Mouse (Mus musculus) stomach, embryonic 16.5 days (tissue): ENCODE measurements around the gene Kcnj10. TPM values are rescaled to one million over a fixed set of nuclear protein-coding genes. Genes with fewer than 3 reads are reported as not detected.

Experiments
- ATAC-seq: fragments of 200-750 bp; cut with Nextera tagmentation; 2 replicates; pipeline ENCODE4 v1.8.0; 2017; ENCODE audit warnings: moderate number of reproducible peaks, moderate TSS enrichment; ENCODE audit not compliant: insufficient read depth, low FRiP score
- H3K27ac ChIP-seq: fragments of 300-500 bp; sonication (generic); 2 replicates; pipeline ENCODE4 v1.5.1; 2014; ENCODE audit warnings: low read length
- H3K27me3 ChIP-seq: fragments of 300-500 bp; sonication (generic); 2 replicates; pipeline ENCODE4 v1.6.1; 2014; ENCODE audit warnings: low read length, control low read depth, mixed read lengths; ENCODE audit not compliant: control insufficient read depth, insufficient read depth
- H3K36me3 ChIP-seq: fragments of 300-500 bp; sonication (generic); 2 replicates; pipeline ENCODE4 v1.6.1; 2014; ENCODE audit warnings: low read length; ENCODE audit not compliant: control insufficient read depth, insufficient read depth
- H3K4me1 ChIP-seq: fragments of 300-500 bp; sonication (generic); 2 replicates; pipeline ENCODE4 v1.6.1; 2014; ENCODE audit warnings: low read length, control low read depth, mixed read lengths; ENCODE audit not compliant: control insufficient read depth, insufficient read depth
- H3K4me2 ChIP-seq: fragments of 300-500 bp; sonication (generic); 2 replicates; pipeline ENCODE4 v1.6.1; 2014; ENCODE audit warnings: low read depth, low read length, mixed read lengths
- H3K4me3 ChIP-seq: fragments of 300-500 bp; sonication (generic); replicated peaks from 2 replicates; pipeline ENCODE4 v1.5.1; 2014; ENCODE audit warnings: mild to moderate bottlenecking, low read length
- H3K9ac ChIP-seq: fragments of 300-500 bp; sonication (generic); 2 replicates; pipeline ENCODE4 v1.6.1; 2014; ENCODE audit warnings: low read length
- H3K9me3 ChIP-seq: fragments of 300-500 bp; sonication (generic); replicated peaks from 2 replicates; pipeline ENCODE4 v1.6.1; 2016; ENCODE audit warnings: low read length, control low read depth; ENCODE audit not compliant: control insufficient read depth
- WGBS: fragments of 180-500 bp; shearing (Covaris S2); extraction: QIAGEN DNeasy Blood & Tissue Kit; methylation state at CpG from one replicate; pipeline ENCODE4 v1.1.7; 2014; 5-methylcytosine and 5-hydroxymethylcytosine counted together
- polyA plus RNA-seq: library from polyadenylated mRNA; unstranded; fragments of >200 nt; fragmentation: Nextera tagmentation; extraction: Ambion mirVana; gene quantifications from 2 replicates; pipeline ENCODE4 v1.2.1, GENCODE M21; 2015

Kcnj10 gene
- 0.07 and 0.19 TPM in 2 replicates for polyA plus RNA-seq

DNA sequence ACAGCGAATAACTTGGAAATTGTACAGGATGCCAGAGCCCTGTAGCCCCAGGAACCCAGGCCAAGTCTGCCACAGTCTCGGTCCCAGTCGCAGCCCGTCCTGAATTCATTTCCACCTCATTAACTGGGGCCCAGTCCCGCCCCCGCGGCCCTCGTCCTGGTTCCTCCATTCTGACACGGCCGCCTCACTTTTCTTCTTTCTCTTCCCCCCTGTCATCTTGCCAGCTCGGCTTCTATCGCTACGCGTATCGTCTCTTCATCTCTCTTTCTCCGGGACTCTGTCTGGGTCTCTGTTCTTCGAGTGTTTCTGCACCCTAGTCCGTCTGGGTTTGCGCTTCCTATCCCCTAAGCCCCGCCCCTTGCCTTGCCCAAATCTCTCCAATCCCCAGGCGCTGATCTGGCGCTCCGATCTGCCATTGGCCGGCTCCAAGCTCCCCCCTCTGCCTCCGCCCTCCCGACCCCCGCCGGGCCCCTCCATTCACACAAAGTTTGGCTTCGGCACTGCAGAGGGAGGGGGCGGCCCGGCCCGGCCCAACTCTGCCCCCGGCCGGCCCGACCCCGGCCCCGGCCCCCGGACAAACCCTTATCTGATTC lies at the start of gene Kcnj10:
Gene Kcnj10 (plus strand): TSS at position 482 of the 593 bp plus-strand sequence.
- Histone ChIP-seq H3K4me1 (peaks cover 4% of the 10 kb centered on the region), H3K9me3 (no peaks in the 10 kb centered on the region), H3K27me3 (peaks cover 27% of the 10 kb centered on the region), H3K27ac (no peak within 1 kb of the TSS), H3K4me3 (peak within 1 kb of the TSS; percentile 47), H3K36me3 (no peaks in the 10 kb centered on the region), H3K9ac (peak within 1 kb of the TSS; percentile 17; the same call in 1 of the 2 replicates), H3K4me2 (peak within 1 kb of the TSS; percentile 59)
- peak; percentile 84; the same call in 1 of the 2 replicates for ATAC-seq
- WGBS = 2% methylated on average over 37 of the region's 38 CpGs

DNA sequence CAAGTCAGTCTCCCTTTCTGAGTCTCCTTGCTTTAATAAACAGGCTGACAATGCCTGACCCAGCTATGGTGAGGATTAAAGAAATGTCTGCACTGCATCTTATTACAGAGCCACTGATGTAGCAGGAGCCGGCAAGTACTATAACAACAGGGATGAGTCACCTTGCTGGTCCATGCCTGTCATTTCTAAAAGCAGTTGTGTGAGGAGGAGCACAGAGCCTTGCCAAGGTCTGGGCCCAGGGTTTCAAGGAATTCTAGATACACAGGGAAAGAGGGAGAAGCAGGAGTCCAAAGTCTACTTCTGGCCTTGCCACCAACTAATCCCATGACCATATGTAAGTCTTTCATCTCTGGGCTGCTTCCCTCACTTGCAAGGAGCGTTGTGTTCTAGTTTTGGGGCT lies 48.1 kb upstream of the Kcnj10 start:
- no peak overlapping the region for H3K9ac ChIP-seq
- no peaks in the 10 kb centered on the region for H3K27me3 ChIP-seq
- 83% methylated on average over 2 of the region's 2 CpGs for WGBS
- no peaks in the 10 kb centered on the region for H3K36me3 ChIP-seq
- H3K9me3 ChIP-seq = no peaks in the 10 kb centered on the region
- H3K27ac ChIP-seq = no peak overlapping the region
- no peak for ATAC-seq
- H3K4me3 ChIP-seq = no peak overlapping the region
- no peak overlapping the region for H3K4me2 ChIP-seq
- peaks cover 10% of the 10 kb centered on the region for H3K4me1 ChIP-seq

DNA sequence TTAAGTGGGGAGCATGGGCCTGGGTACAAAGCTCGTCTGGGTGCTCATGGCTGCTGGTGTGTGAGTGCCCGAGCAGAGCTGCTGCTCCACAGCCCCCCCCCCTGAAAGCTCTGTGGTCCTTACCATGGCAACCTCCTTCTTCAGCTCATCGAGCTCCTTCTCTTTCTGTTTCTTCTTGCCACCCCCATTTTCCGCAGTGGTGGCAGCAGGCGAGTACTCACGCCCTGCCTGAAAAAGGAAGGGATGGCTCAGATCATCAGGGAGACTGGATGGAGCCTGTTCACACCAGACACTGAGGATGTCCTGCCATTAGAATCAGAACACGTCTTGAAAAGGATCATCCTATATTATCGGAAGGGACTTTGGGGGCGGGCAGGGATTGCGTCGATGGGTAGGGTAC lies 47.6 kb upstream of the Kcnj10 start:
- ATAC-seq = no peak
- no peak overlapping the region for H3K4me3 ChIP-seq
- peaks cover 12% of the 10 kb centered on the region for H3K4me1 ChIP-seq
- H3K9me3 ChIP-seq = no peaks in the 10 kb centered on the region
- no peaks in the 10 kb centered on the region for H3K36me3 ChIP-seq
- no peak overlapping the region for H3K27ac ChIP-seq
- no peak overlapping the region for H3K4me2 ChIP-seq
- no peak overlapping the region for H3K9ac ChIP-seq
- no peaks in the 10 kb centered on the region for H3K27me3 ChIP-seq
- 88% methylated on average over 11 of the region's 11 CpGs for WGBS

DNA sequence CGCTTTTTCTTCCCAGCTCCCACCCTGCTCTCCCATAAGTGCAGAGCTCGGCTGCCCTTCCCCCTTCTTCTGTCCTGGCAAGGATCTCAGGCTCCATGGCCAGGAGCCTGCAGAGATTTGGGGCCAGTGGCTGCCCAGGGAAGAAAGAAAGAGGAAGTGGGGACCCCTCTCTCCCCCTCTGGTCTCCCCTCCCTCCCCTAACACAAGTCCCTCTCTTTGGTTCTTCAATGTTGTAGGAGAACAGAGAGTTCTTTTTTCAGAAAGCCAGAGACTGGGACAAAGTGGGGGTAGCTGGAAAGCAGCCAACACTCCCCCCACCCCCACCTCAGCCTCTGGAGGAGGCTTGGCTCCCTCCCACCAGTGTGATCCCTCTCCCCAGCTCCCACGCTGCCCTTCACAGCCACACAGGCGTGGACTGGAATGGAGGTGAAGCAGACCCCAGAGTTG lies 45.2 kb upstream of the Kcnj10 start:
- Histone ChIP-seq H3K9ac (peak overlapping the region; percentile 43; the same call in 1 of the 2 replicates), H3K36me3 (no peaks in the 10 kb centered on the region), H3K27ac (peak overlapping the region; percentile 35), H3K27me3 (no peaks in the 10 kb centered on the region), H3K4me1 (peaks cover 12% of the 10 kb centered on the region), H3K4me3 (no peak overlapping the region), H3K4me2 (peak overlapping the region; percentile 53; the same call in 1 of the 2 replicates), H3K9me3 (no peaks in the 10 kb centered on the region)
- WGBS = 33% methylated on average over 4 of the region's 4 CpGs
- 0 out of 2 replicates have a peak, but pooled peaks have one; percentile 34 for ATAC-seq

DNA sequence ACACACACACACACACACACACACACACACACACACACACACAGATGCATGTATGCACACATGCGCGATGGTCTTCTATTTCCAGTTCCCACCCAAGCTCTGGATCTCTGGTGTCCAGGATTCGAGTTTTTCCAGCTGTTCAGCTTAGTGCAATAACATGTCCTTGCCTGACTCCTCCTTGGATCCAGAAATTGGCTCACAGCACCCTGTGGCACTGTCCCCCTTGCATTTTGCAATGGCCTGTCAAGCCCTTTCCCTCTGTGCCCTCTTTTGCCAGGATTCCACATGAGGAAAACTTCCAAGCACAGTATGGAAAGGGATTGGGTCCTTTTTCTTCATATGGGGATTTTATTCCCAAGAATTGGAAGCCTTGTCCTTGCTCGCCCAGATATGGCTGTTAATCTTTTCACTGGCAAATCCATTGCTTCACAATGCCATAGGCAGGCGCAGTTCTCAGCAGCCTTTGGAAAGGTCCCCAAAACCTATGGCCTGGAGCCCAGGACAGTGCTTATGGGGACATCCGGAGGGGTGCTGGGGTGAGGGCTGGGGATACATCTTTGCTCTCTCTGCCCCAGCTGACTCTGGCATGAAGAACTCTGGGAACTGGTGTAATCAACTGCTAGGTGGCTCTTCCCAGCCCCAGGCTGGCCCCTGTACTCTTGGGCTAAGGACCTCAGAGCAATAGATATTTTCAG lies 44.0 kb upstream of the Kcnj10 start:
- peak overlapping the region; percentile 34 for H3K27ac ChIP-seq
- H3K9me3 ChIP-seq = no peaks in the 10 kb centered on the region
- ATAC-seq = no peak
- peaks cover 12% of the 10 kb centered on the region for H3K4me1 ChIP-seq
- peak overlapping the region; percentile 53 for H3K4me2 ChIP-seq
- peak overlapping the region; percentile 51 for H3K9ac ChIP-seq
- H3K36me3 ChIP-seq = no peaks in the 10 kb centered on the region
- peak overlapping the region; percentile 36 for H3K4me3 ChIP-seq
- H3K27me3 ChIP-seq = no peaks in the 10 kb centered on the region
- WGBS = 63% methylated on average over 6 of the region's 6 CpGs

DNA sequence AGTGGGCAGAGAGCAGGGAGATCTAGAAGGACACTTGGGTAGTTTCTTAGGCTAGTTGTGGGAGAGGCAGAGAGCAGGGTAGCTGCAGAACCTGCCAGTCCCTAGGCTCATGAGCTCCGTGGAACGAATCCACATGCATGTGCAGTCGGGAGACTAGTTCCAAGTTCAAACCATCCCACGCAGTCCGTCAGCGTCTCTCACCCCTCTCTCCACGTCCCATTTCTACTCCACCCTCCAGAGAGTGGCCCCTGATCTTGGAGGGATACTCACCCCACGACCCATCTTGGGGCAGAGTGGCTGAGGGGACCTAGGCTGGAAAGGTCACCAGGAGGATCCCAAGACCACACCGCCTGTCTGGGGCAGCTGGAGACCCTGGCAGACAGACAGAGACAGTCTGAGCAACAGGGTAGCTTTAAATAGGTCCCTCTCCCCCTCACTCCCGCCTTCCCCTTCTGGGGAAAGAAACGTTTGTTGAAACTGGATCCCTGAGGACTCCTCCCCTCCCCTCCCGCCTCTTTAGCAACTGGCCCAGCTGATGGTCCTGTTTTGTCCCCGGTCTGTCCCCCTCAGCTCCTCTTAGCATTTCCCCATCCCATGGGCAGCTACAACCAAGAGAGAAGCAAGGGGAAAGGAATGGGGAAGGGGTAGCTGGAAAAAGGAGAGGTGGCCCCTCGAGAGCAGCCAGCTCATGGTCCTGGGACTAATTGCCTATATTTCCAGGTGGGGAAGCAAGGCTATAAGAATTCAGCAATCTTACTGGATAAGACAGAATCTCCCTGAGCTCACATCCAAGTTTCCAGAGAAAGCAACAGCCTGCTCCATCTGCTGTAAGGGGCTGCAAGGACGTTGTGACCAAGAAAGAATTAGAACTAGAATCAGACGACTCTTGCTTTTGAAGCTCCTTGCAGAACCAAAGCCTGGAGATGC lies 43.1 kb upstream of the Kcnj10 start, which contains the start of gene Atp1a2:
Gene Atp1a2 (minus strand): TSS at position 454 of the 927 bp plus-strand sequence.
- no peaks in the 10 kb centered on the region for H3K36me3 ChIP-seq
- peak; percentile 63; the same call in 1 of the 2 replicates for ATAC-seq
- H3K4me1 ChIP-seq = peaks cover 18% of the 10 kb centered on the region
- 6% methylated on average over 16 of the region's 16 CpGs for WGBS
- H3K4me3 ChIP-seq = peak within 1 kb of the TSS; percentile 36
- peak within 1 kb of the TSS; percentile 53 for H3K4me2 ChIP-seq
- H3K9me3 ChIP-seq = no peaks in the 10 kb centered on the region
- H3K27me3 ChIP-seq = no peaks in the 10 kb centered on the region
- H3K9ac ChIP-seq = peak within 1 kb of the TSS; percentile 51
- H3K27ac ChIP-seq = peak within 1 kb of the TSS; percentile 34

DNA sequence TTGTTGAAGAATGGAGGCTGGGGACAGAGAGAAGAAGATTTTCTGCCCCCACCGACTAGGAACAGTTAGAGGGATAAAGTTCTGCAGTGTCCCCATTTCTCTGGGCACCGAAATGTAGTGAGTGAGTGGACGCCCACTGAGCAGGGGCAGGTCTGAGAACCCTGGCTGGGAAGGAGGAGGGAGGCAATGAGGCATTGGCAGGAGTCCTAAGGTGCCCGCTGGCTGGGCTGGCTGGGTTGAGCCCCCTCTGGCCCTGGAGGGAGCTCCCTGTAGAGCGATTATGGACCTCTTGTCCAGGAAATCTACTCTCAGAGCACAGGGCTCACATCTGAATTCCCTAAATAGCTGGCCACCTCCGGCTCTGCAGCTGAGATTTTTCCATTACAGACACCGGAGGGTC lies 41.5 kb upstream of the Kcnj10 start:
- H3K36me3 ChIP-seq = no peaks in the 10 kb centered on the region
- H3K9me3 ChIP-seq = no peaks in the 10 kb centered on the region
- peaks cover 22% of the 10 kb centered on the region for H3K4me1 ChIP-seq
- no peak overlapping the region for H3K9ac ChIP-seq
- no peak overlapping the region for H3K4me3 ChIP-seq
- no peak for ATAC-seq
- H3K4me2 ChIP-seq = no peak overlapping the region
- no peak overlapping the region for H3K27ac ChIP-seq
- H3K27me3 ChIP-seq = no peaks in the 10 kb centered on the region
- WGBS = 78% methylated on average over 7 of the region's 7 CpGs

DNA sequence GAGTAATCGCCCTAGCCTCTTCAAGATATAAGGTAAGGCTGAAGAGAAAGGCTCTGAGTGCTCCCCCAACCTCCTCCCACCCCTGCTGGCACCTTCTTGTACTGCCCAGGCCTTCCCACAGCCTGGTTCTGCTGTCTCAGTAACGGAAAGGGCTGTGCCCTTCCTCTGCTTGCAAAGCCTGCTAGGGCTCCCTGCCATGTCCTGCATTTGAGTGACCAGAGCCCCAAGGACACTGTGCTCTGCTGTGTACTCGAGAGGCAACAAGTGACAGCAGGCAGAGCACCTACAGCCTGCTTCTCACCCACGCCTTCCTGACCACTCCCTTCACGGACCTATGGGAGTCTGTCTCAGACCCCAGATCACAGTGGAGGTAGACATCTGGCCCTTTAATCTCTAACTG lies 40.8 kb upstream of the Kcnj10 start:
- Histone ChIP-seq H3K27me3 (no peaks in the 10 kb centered on the region), H3K9ac (no peak overlapping the region), H3K27ac (no peak overlapping the region), H3K4me3 (no peak overlapping the region), H3K4me1 (peaks cover 22% of the 10 kb centered on the region), H3K9me3 (no peaks in the 10 kb centered on the region), H3K4me2 (no peak overlapping the region), H3K36me3 (no peaks in the 10 kb centered on the region)
- no peak for ATAC-seq
- WGBS = 61% methylated on average over 5 of the region's 5 CpGs
